ENCODE assay signal across 14 mouse cellular contexts in genomic region chr9:58163146-58163545, GRCm38 (mm10). TPM values are rescaled to one million over a fixed set of nuclear protein-coding genes. Genes with fewer than 3 reads are reported as not detected.
"Had no signal": no experiment of that assay in that cellular context is flagged by ENCODE, and none has a peak within 500 bp of the region (broad histone marks: within the 10 kb centered on the region; RNA-seq: fewer than 3 reads in every experiment).

No protein-coding gene starts in this region.

- H3K9me3 ChIP-seq: liver, embryonic 15.5 days; midbrain, embryonic 12.5 days; stomach, embryonic 15.5 days had no signal

- H3K36me3 ChIP-seq: liver, embryonic 15.5 days; midbrain, embryonic 12.5 days; stomach, embryonic 15.5 days had no signal

- H3K4me3 ChIP-seq: liver, embryonic 15.5 days; megakaryocyte, embryonic 14.5 days; midbrain, embryonic 12.5 days; stomach, embryonic 15.5 days had no signal

- H3K27me3 ChIP-seq: liver, embryonic 15.5 days; stomach, embryonic 15.5 days had no signal

- H3K27ac ChIP-seq: liver, embryonic 15.5 days; midbrain, embryonic 12.5 days; stomach, embryonic 15.5 days had no signal

- DNase-seq: kidney, postnatal 25 days; left cerebral cortex, postnatal 4 days; lung, adult 2 months; lung, postnatal 36 days; right cerebral cortex, postnatal 14 days; thymus, postnatal 36 days had no signal

- H3K4me1 ChIP-seq: liver, embryonic 15.5 days had no signal

RNA-seq across cellular contexts. Expression of gene Islr2, which starts 41.0 kb away (rescaled TPM):
- polyA plus RNA-seq: lung, postnatal 0 days; thymus, postnatal 0 days had no signal

RNA-seq across cellular contexts. Expression of gene Ccdc33, which starts 44.5 kb away (rescaled TPM):
- polyA plus RNA-seq: liver, embryonic 11.5 days; liver, embryonic 15.5 days; neural tube, embryonic 14.5 days had no signal
